Mouse (Mus musculus): ENCODE measurements around the gene Zfp524. TPM values are rescaled to one million over a fixed set of nuclear protein-coding genes. Genes with fewer than 3 reads are reported as not detected.

Gene Zfp524
- polyA plus RNA-seq, 1 experiment from 2014 or later, result 10.4 TPM

Other genes starting within 250 kb of the Zfp524 start
- gene Fam71e2, start 243.1 kb upstream of the Zfp524 start, polyA plus RNA-seq (2015; fragmentation: Nextera tagmentation; extraction: Ambion mirVana), result not detected in 2 replicates
- gene Il11, start 231.6 kb upstream of the Zfp524 start, polyA plus RNA-seq (2015; fragmentation: Nextera tagmentation; extraction: Ambion mirVana), result 0.17 and 0.40 TPM in 2 replicates
- gene Tmem190, start 231.5 kb upstream of the Zfp524 start, polyA plus RNA-seq (2015; fragmentation: Nextera tagmentation; extraction: Ambion mirVana), result not detected in 2 replicates
- gene Tmem238, start 224.8 kb upstream of the Zfp524 start, polyA plus RNA-seq (2015; fragmentation: Nextera tagmentation; extraction: Ambion mirVana), result 2.6 and 2.7 TPM in 2 replicates
- gene Rpl28, start 221.5 kb upstream of the Zfp524 start, polyA plus RNA-seq (2015; fragmentation: Nextera tagmentation; extraction: Ambion mirVana), result 244 and 284 TPM in 2 replicates
- 398 and 454 TPM in 2 replicates for gene Ube2s, start 201.8 kb upstream of the Zfp524 start, polyA plus RNA-seq (2015; fragmentation: Nextera tagmentation; extraction: Ambion mirVana)
- gene Shisa7, start 169.7 kb upstream of the Zfp524 start, polyA plus RNA-seq (2015; fragmentation: Nextera tagmentation; extraction: Ambion mirVana), result 5.6 and 7.1 TPM in 2 replicates
- gene Isoc2b, start 144.2 kb upstream of the Zfp524 start, polyA plus RNA-seq (2015; fragmentation: Nextera tagmentation; extraction: Ambion mirVana), result 2.7 and 3.4 TPM in 2 replicates
- gene Isoc2a, start 137.3 kb upstream of the Zfp524 start, polyA plus RNA-seq (2015; fragmentation: Nextera tagmentation; extraction: Ambion mirVana), result 0.63 and 0.77 TPM in 2 replicates
- gene Gm36210, start 107.9 kb upstream of the Zfp524 start, polyA plus RNA-seq (2015; fragmentation: Nextera tagmentation; extraction: Ambion mirVana), result 0.26 and 0.45 TPM in 2 replicates
- gene Zfp628, start 99.2 kb upstream of the Zfp524 start, polyA plus RNA-seq (2015; fragmentation: Nextera tagmentation; extraction: Ambion mirVana), result 4.3 and 4.5 TPM in 2 replicates
- 21.2 and 24.9 TPM in 2 replicates for gene Nat14, start 92.4 kb upstream of the Zfp524 start, polyA plus RNA-seq (2015; fragmentation: Nextera tagmentation; extraction: Ambion mirVana)
- 0.23 and 0.30 TPM in 2 replicates for gene Ssc5d, start 88.6 kb upstream of the Zfp524 start, polyA plus RNA-seq (2015; fragmentation: Nextera tagmentation; extraction: Ambion mirVana)
- not detected in 2 replicates for gene Sbk2, start 50.0 kb upstream of the Zfp524 start, polyA plus RNA-seq (2015; fragmentation: Nextera tagmentation; extraction: Ambion mirVana)
- 0.09 and 0.19 TPM in 2 replicates for gene Sbk3, start 43.2 kb upstream of the Zfp524 start, polyA plus RNA-seq (2015; fragmentation: Nextera tagmentation; extraction: Ambion mirVana)
- 51.2 and 56.5 TPM in 2 replicates for gene Zfp579, start 18.3 kb upstream of the Zfp524 start, polyA plus RNA-seq (2015; fragmentation: Nextera tagmentation; extraction: Ambion mirVana)
- 46.6 and 51.2 TPM in 2 replicates for gene Fiz1, start 282 bp downstream of the Zfp524 start, polyA plus RNA-seq (2015; fragmentation: Nextera tagmentation; extraction: Ambion mirVana)
- 1.5 and 2.1 TPM in 2 replicates for gene Gm44973, start 1.1 kb downstream of the Zfp524 start, polyA plus RNA-seq (2015; fragmentation: Nextera tagmentation; extraction: Ambion mirVana)
- gene Zfp865, start 6.0 kb downstream of the Zfp524 start, polyA plus RNA-seq (2015; fragmentation: Nextera tagmentation; extraction: Ambion mirVana), result 5.1 and 5.4 TPM in 2 replicates
- 17.0 and 19.7 TPM in 2 replicates for gene Ccdc106, start 6.1 kb downstream of the Zfp524 start, polyA plus RNA-seq (2015; fragmentation: Nextera tagmentation; extraction: Ambion mirVana)
- not detected in 2 replicates for gene 4632433K11Rik, start 19.7 kb downstream of the Zfp524 start, polyA plus RNA-seq (2015; fragmentation: Nextera tagmentation; extraction: Ambion mirVana)
- gene Zfp784, start 24.0 kb downstream of the Zfp524 start, polyA plus RNA-seq (2015; fragmentation: Nextera tagmentation; extraction: Ambion mirVana), result 5.6 and 8.4 TPM in 2 replicates
- 45.3 and 45.6 TPM in 2 replicates for gene Zfp580, start 37.1 kb downstream of the Zfp524 start, polyA plus RNA-seq (2015; fragmentation: Nextera tagmentation; extraction: Ambion mirVana)
- gene U2af2, start 47.7 kb downstream of the Zfp524 start, polyA plus RNA-seq (2015; fragmentation: Nextera tagmentation; extraction: Ambion mirVana), result 149 and 152 TPM in 2 replicates
- gene Epn1, start 65.8 kb downstream of the Zfp524 start, polyA plus RNA-seq (2015; fragmentation: Nextera tagmentation; extraction: Ambion mirVana), result 60.5 and 68.9 TPM in 2 replicates
- gene Rfpl4, start 102.5 kb downstream of the Zfp524 start, polyA plus RNA-seq (2015; fragmentation: Nextera tagmentation; extraction: Ambion mirVana), result not detected in 2 replicates
- 0.29 and 0.30 TPM in 2 replicates for gene Rasl2-9, start 111.5 kb downstream of the Zfp524 start, polyA plus RNA-seq (2015; fragmentation: Nextera tagmentation; extraction: Ambion mirVana)
- gene Vmn1r55, start 135.3 kb downstream of the Zfp524 start, polyA plus RNA-seq (2015; fragmentation: Nextera tagmentation; extraction: Ambion mirVana), result not detected in 2 replicates
- gene Vmn1r56, start 182.3 kb downstream of the Zfp524 start, polyA plus RNA-seq (2015; fragmentation: Nextera tagmentation; extraction: Ambion mirVana), result not detected in 2 replicates
- gene Vmn1r57, start 204.1 kb downstream of the Zfp524 start, polyA plus RNA-seq (2015; fragmentation: Nextera tagmentation; extraction: Ambion mirVana), result not detected in 2 replicates

Data from forebrain, embryonic 13.5 days (tissue).